Mouse (Mus musculus) heart, postnatal 4 days (tissue): ENCODE results near the gene Sh2b3. TPM values are rescaled to one million over a fixed set of nuclear protein-coding genes. Genes with fewer than 3 reads are reported as not detected.
A peak's percentile ranks its signal among the peaks of the same experiment; 100 is the strongest.

ENCODE experiments used
- DNase-seq: peaks from one replicate; pipeline ENCODE4 v3.0.0; 2021
- total RNA-seq, 2 experiments: library from RNA; stranded (reverse); gene quantifications; 2 replicates each; pipeline ENCODE4 v1.2.3; 2021

Gene Sh2b3
- total RNA-seq, 2 experiments from 2014 or later = 36.7 to 39.2 TPM

- no peak for DNase-seq
Measured at GRCm38 (mm10) chr5:121843138-121843905, 5.9 kb upstream of the Sh2b3 start.

GRCm38 (mm10) chr5:121842665-121843118 lies 5.2 kb upstream of the Sh2b3 start:
- DNase-seq = peak; percentile 92

GRCm38 (mm10) chr5:121841973-121842372 lies 4.5 kb upstream of the Sh2b3 start:
- no peak for DNase-seq

- DNase-seq = no peak
Measured at GRCm38 (mm10) chr5:121841516-121841915, 4.1 kb upstream of the Sh2b3 start.

- no peak for DNase-seq
Measured at GRCm38 (mm10) chr5:121839128-121839473, 1.7 kb upstream of the Sh2b3 start.

- DNase-seq = peak; percentile 70
Measured at GRCm38 (mm10) chr5:121838341-121839127, 1.1 kb upstream of the Sh2b3 start.

GRCm38 (mm10) chr5:121836692-121837415 lies 592 bp downstream of the Sh2b3 start:
- DNase-seq = peak; percentile 94

GRCm38 (mm10) chr5:121835949-121836691 lies 1.3 kb downstream of the Sh2b3 start:
- DNase-seq = peak; percentile 47

- no peak for DNase-seq
Measured at GRCm38 (mm10) chr5:121834991-121835747, 2.3 kb downstream of the Sh2b3 start.

- no peak for DNase-seq
Measured at GRCm38 (mm10) chr5:121834241-121834606, 3.2 kb downstream of the Sh2b3 start.

GRCm38 (mm10) chr5:121833572-121834240 lies 3.7 kb downstream of the Sh2b3 start:
- peak; percentile 83 for DNase-seq

GRCm38 (mm10) chr5:121833159-121833558 lies 4.3 kb downstream of the Sh2b3 start:
- DNase-seq = no peak

GRCm38 (mm10) chr5:121832376-121833155 lies 4.9 kb downstream of the Sh2b3 start:
- no peak for DNase-seq

GRCm38 (mm10) chr5:121831002-121831601 lies 6.3 kb downstream of the Sh2b3 start:
- DNase-seq = no peak

- no peak for DNase-seq
Measured at GRCm38 (mm10) chr5:121828491-121829432, 8.7 kb downstream of the Sh2b3 start.

- no peak for DNase-seq
Measured at GRCm38 (mm10) chr5:121827876-121828275, 9.6 kb downstream of the Sh2b3 start.

- DNase-seq = no peak
Measured at GRCm38 (mm10) chr5:121825606-121826005, 11.8 kb downstream of the Sh2b3 start.

GRCm38 (mm10) chr5:121824121-121824520 lies 13.3 kb downstream of the Sh2b3 start:
- DNase-seq = peak; percentile 63
